Mouse (Mus musculus) right cerebral cortex, adult 18-20 months (tissue): ENCODE measurements around the gene Sstr3.

Experiments used
- DNase-seq: peaks from one replicate; pipeline ENCODE4 v3.0.0; 2022; ENCODE audit warnings: mixed read lengths

Sstr3 gene

DNA sequence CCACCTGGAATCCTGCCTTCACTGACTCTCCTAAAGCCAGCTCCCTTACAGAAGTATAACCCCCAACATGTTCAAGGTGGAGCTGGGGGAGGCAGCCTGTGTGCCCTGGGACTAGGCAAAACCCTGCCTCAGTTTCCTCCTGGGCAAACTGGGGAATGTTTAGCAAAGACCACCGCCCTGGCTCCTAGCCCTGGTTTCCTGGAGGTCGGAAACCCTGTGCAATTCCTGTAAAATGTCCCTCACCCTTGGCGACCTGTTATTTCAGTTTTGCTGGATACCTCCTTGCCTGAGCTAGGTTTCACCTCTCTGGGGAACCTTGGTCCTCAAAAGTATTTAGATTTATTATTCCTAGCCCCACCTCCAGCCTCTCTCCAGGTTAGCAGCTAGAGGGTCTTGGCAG lies 14.3 kb downstream of the Sstr3 start:
- DNase-seq = no peak

- peak; percentile 74 for DNase-seq
These were observed 15.0 kb downstream of the Sstr3 start for GRCm38 (mm10) chr15:78529428-78529990.

DNA sequence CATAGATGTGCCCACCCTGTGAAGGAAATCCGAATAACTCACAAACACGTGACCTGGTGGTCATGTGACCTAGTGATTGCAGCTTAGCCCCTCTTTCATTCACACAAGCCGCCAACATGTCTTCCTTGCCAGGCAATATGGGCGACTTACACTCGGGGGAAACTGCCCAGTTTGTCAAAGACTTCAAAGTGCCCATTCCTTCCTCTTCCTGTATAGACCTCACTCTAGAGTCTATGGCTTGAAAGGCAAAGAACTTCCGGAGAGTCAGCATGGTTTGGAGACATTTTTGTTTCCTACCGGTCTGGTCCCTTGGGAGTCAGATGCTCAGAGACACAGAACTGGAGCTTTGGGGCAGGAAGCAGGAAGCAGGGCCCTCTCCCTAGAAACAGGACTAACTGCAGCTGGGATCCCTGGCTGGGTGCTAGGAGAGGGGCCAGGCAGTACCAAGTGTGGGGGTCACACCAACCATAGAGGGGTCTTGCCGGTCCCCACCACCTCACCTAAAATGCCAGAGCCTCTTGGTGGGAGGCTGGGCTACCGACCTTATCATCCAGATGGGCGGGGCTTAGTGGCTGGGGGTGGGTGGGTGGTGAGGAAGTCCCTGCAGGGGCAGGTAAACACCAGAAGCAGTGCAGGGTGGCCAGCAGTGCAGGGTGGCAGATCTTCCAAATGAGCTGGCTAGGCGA lies 15.6 kb downstream of the Sstr3 start:
- no peak for DNase-seq

DNA sequence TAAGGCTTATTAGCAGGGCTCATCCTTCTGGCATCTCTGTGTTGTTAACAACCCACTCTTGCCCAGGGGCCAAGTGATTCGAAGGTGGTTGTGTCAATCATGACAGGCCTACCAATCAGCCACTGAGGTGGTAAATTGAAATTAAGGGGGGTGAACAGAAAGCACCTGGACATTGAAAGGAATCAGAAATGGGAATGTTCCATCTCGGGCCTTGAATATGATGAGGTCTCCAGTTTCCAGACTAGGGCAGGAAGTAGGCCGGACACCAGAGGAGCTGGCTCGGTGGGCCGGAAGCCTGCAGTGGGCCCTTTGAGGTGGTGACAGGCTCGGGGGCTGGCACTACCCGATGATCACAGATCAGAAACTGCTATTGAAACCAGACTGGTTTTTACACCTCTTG lies 16.5 kb downstream of the Sstr3 start:
- DNase-seq = peak; percentile 51

GRCm38 (mm10) chr15:78524163-78524562 lies 20.3 kb downstream of the Sstr3 start:
- DNase-seq = no peak

DNA sequence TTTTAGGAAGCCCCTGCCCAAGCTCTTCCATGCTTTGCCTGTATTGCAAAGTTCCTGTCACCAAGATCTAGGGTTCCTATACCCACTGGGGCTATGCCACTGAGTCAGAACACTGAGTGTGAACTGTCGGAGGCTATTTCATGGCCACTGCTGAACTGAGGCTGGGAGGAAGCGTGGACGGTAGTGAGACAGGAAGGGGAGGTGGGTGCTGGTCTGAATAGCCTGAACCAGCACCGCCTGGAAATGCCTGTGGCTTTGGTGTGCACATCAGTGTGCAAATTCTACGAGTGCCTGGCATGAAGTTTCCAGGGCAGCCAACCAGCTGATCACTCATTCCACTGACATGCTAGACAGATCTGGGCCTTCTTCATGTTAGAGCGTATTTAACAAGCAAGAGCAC lies 22.6 kb downstream of the Sstr3 start:
- DNase-seq = no peak

DNA sequence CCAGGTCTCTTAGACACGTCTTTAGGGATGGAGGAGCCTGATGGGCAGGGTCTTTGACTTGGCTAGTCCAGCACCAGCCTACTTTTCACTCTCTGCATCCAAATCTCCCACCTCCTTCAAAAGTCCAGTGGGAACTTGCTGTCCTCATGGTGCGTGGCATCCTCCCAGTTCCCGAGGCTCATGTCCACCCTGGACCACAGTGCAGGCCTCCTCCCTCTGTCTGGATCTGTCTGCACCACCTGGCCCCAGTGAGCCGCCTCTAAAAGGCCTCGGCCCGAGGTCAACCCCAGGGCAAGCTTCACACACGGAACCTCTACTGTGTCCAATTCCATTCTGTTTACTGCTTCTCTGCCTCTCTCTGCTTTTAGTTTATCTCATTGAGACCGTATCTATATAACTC lies 23.2 kb downstream of the Sstr3 start:
- no peak for DNase-seq

GRCm38 (mm10) chr15:78520112-78520715 lies 24.3 kb downstream of the Sstr3 start:
- DNase-seq = no peak

- DNase-seq = no peak
These were observed 26.3 kb downstream of the Sstr3 start for GRCm38 (mm10) chr15:78518221-78518620.

GRCm38 (mm10) chr15:78515759-78516158 lies 28.7 kb downstream of the Sstr3 start:
- DNase-seq = no peak

GRCm38 (mm10) chr15:78514393-78515146 lies 29.9 kb downstream of the Sstr3 start:
- DNase-seq = peak; percentile 74

DNA sequence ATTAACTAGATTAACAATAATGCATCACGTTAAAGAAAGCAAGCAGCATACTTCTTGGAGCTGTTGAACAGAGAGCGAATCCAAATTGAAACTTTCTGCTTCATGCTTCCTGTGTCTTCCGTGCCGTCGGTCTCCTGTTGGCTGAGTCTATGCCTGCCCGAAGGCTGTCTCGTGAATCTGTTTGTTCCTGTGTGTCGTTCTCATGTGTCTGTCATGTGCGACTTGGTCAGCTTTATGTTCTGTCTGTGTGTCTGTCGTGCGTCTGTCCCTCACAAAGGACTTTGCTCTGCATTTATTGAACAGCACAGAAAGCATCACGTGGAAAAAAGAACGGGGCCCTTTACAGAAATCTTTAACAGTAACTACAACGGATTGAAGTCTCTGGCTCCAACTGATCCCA lies 31.5 kb downstream of the Sstr3 start:
- DNase-seq = no peak

DNA sequence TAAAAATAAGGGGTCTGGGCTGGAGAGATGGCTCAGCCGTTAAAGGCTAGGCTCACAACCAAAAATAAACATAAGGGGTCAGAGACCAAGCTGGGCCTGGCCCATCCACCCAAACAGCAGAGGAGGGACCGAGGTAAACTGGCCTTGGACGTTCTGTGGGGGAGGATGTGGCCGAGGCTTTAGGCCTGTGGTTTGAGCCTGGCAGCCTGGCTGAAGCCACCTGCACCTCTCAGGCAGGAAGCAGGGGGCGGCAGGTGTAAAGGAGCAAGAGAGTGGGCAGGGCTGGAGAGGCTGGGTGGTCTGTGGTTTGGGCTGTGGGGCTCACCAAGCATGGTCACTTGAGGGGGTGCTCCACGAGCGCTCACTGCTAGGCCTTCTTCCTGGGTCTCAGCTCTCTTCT lies 32.5 kb downstream of the Sstr3 start:
- DNase-seq = no peak

DNA sequence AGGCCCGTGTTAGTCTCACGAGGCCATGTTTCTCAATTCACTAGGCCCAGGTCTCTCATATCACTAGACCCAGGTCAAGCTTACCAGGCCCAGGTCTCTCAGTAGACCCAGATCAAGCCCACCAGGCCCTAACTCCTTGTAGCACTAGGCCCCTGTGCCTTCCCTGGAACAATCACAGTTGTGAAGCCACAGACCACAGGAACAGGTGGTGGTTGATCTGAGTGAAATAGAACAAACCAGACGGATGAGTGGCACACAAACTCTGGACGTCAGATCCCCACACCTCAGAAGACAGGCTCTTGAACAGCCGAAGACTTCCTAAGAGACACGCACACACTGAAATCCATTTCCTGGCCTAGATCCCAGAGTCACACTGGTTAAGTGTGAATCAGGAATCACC lies 33.7 kb downstream of the Sstr3 start:
- no peak for DNase-seq

DNA sequence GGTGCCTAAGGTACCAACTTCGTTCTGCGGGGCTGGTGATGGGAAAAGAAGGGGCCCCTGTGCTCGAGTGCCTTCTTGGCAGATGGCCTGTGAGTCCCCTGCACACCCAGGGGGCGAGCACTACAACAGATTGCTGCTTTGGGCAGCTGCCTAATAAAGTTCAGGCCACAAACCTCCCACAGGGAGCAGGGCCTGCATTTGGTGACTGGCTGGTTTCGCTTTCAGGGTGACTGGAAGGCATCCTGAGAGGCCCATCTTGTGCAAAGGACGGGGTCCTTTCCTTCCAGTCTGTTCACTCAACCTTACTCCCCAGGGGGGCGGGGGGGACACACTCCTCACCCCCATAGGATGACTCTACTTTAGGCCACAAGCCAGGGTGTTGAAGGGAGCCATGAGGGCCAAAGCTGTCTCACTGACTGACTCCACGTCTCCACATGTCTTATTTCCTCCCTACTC lies 34.3 kb downstream of the Sstr3 start:
- DNase-seq = no peak

GRCm38 (mm10) chr15:78509297-78509899 lies 35.1 kb downstream of the Sstr3 start:
- no peak for DNase-seq

- DNase-seq = no peak
These were observed 36.0 kb downstream of the Sstr3 start for GRCm38 (mm10) chr15:78508443-78508842.

- no peak for DNase-seq
These were observed 38.9 kb downstream of the Sstr3 start for GRCm38 (mm10) chr15:78505541-78505940.

GRCm38 (mm10) chr15:78504816-78505215 lies 39.7 kb downstream of the Sstr3 start:
- DNase-seq = no peak

- no peak for DNase-seq
These were observed 40.5 kb downstream of the Sstr3 start for GRCm38 (mm10) chr15:78504013-78504412.

DNA sequence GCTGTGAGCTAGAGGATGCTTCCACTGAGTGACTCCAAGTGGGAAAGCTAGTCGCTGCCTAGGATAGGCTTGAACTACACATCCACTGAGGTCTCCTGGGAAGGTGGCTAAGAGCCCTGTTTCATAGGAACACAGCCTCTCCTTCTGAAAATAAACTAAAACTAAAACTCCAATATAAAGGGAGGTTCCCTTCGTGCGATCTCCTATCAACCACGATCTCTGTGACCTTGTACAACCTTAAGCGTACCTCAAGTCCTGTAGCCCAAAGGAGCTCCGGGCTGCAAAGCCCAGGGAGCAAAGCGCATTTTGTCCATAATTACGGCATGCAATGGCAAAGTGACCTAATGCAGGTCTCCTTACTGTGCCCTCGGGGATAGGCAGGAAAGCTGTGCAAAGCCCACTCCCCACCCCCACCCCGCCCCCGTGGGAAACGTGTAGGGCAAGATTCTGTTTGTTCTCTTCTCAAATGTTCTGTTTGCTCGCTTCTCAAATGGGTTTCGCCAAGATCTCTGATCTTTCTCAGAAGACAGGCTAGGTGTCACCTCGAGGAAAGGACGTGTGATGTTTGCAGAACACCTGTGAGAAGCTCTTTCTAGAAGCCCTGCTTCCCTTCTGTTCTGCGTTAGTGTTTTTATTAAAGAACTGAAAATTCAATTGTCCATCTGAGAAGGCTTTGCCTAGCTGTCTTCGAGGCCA lies 41.9 kb downstream of the Sstr3 start:
- DNase-seq = no peak

- DNase-seq = no peak
These were observed 49.5 kb downstream of the Sstr3 start, which contains the start of gene Il2rb for GRCm38 (mm10) chr15:78494968-78495406. Gene Il2rb (minus strand): TSS chr15:78495271.
